Mouse (Mus musculus) forebrain, postnatal 0 days (tissue): Measurements from ENCODE around the gene Zbed5. TPM values are rescaled to one million over a fixed set of nuclear protein-coding genes. Genes with fewer than 3 reads are reported as not detected.
"Not testable (repeated sequence)": the region's sequence is repeated elsewhere in the genome, so short reads cannot be mapped to it uniquely, and the experiment has no call there.

Experiments used
- ATAC-seq: fragments of 200-750 bp; cut with Nextera tagmentation; 2 replicates; pipeline ENCODE4 v1.8.0; 2017; ENCODE audit warnings: mild to moderate bottlenecking, moderate library complexity
- DNase-seq: peaks from one replicate; pipeline ENCODE4 v3.0.0-alpha.2; 2015
- H3K27ac ChIP-seq: fragments of 300-500 bp; sonication (generic); 2 replicates; pipeline ENCODE4 v1.5.1; 2014; ENCODE audit warnings: low read depth, mild to moderate bottlenecking, antibody characterized with exemption, low read length, moderate library complexity, mixed read lengths
- H3K27me3 ChIP-seq: fragments of 300-500 bp; sonication (generic); 2 replicates; pipeline ENCODE4 v1.6.1; 2014; ENCODE audit warnings: mild to moderate bottlenecking, low read length, mixed read lengths; ENCODE audit not compliant: insufficient read depth
- H3K36me3 ChIP-seq: fragments of 300-500 bp; sonication (generic); 2 replicates; pipeline ENCODE4 v1.6.1; 2014; ENCODE audit warnings: mild to moderate bottlenecking, moderate library complexity; ENCODE audit not compliant: insufficient read depth
- H3K4me1 ChIP-seq: fragments of 300-500 bp; sonication (generic); 2 replicates; pipeline ENCODE4 v1.6.1; 2014; ENCODE audit warnings: antibody characterized with exemption; ENCODE audit not compliant: insufficient read depth
- H3K4me2 ChIP-seq: fragments of 300-500 bp; sonication (generic); 2 replicates; pipeline ENCODE4 v1.6.1; 2014; ENCODE audit warnings: low read depth, mild to moderate bottlenecking, moderate library complexity
- H3K4me3 ChIP-seq: fragments of 300-500 bp; sonication (generic); 2 replicates; pipeline ENCODE4 v1.5.1; 2014; ENCODE audit warnings: low read depth, low read length, mixed read lengths
- H3K9ac ChIP-seq: fragments of 300-500 bp; sonication (generic); 2 replicates; pipeline ENCODE4 v1.6.1; 2014; ENCODE audit warnings: mild to moderate bottlenecking
- H3K9me3 ChIP-seq: fragments of 300-500 bp; sonication (generic); 2 replicates; pipeline ENCODE4 v1.6.1; 2016; ENCODE audit warnings: low read length
- CTCF ChIP-seq: sonication (generic); IDR thresholded peaks from 2 replicates; pipeline ENCODE4 v1.5.1; 2016; ENCODE audit warnings: antibody characterized with exemption, control low read depth, low read depth
- WGBS: fragments of 180-500 bp; shearing (Covaris S2); extraction: QIAGEN DNeasy Blood & Tissue Kit; methylation state at CpG from one replicate; pipeline ENCODE4 v1.1.7; 2014; 5-methylcytosine and 5-hydroxymethylcytosine counted together
- polyA plus RNA-seq: library from polyadenylated mRNA; unstranded; fragments of >200 nt; fragmentation: Nextera tagmentation; extraction: Ambion mirVana; gene quantifications from 2 replicates; pipeline ENCODE4 v1.2.1, GENCODE M21; 2015
- total RNA-seq: library from RNA; depleted of rRNA; stranded (reverse); fragments of >200 nt; gene quantifications from 2 replicates; pipeline ENCODE4 v1.2.3, GENCODE M21; 2014

Gene Zbed5
- total and polyA plus RNA-seq, 2 experiments from 2014 or later = 9.8 to 23.6 TPM

- TF ChIP-seq CTCF = peak; percentile 46
- no peak for ATAC-seq
- 43% methylated on average over 2 of the region's 2 CpGs for WGBS
- H3K4me1 ChIP-seq = no peaks in the 10 kb centered on the region
- H3K27ac ChIP-seq = 0 out of 2 replicates have a peak overlapping the region, but pooled peaks have one; percentile 9
- peak; percentile 18 for DNase-seq
- no peaks in the 10 kb centered on the region for H3K27me3 ChIP-seq
- H3K9ac ChIP-seq = no peak overlapping the region
- no peak overlapping the region for H3K4me2 ChIP-seq
- H3K36me3 ChIP-seq = peaks cover 28% of the 10 kb centered on the region
- H3K4me3 ChIP-seq = no peak overlapping the region
- H3K9me3 ChIP-seq = no peaks in the 10 kb centered on the region
These were observed 16.6 kb upstream of the Zbed5 start for GRCm38 (mm10) chr5:129878946-129879345.

GRCm38 (mm10) chr5:129879888-129880287 is 15.6 kb upstream of the Zbed5 start:
- H3K9ac ChIP-seq = no peak overlapping the region
- DNase-seq = no peak
- H3K9me3 ChIP-seq = no peaks in the 10 kb centered on the region
- H3K27me3 ChIP-seq = no peaks in the 10 kb centered on the region
- WGBS = 67% methylated on average over 3 of the region's 3 CpGs
- no peak for ATAC-seq
- TF ChIP-seq CTCF = no peak
- peaks cover 34% of the 10 kb centered on the region for H3K36me3 ChIP-seq
- H3K4me3 ChIP-seq = no peak overlapping the region
- H3K27ac ChIP-seq = no peak overlapping the region
- no peak overlapping the region for H3K4me2 ChIP-seq
- no peaks in the 10 kb centered on the region for H3K4me1 ChIP-seq

GRCm38 (mm10) chr5:129886271-129886670 is 9.3 kb upstream of the Zbed5 start:
- H3K9me3 ChIP-seq = no peaks in the 10 kb centered on the region
- peak overlapping the region; percentile 94 for H3K27ac ChIP-seq
- no peak for TF ChIP-seq CTCF
- peaks cover 6% of the 10 kb centered on the region; the same call in 1 of the 2 replicates for H3K4me1 ChIP-seq
- WGBS = 46% methylated on average over 10 of the region's 10 CpGs
- peaks cover 21% of the 10 kb centered on the region for H3K36me3 ChIP-seq
- peak overlapping the region; percentile 86 for H3K9ac ChIP-seq
- H3K27me3 ChIP-seq = no peaks in the 10 kb centered on the region
- peak overlapping the region; percentile 48 for H3K4me2 ChIP-seq
- H3K4me3 ChIP-seq = peak overlapping the region; percentile 88
- no peak for ATAC-seq
- peak; percentile 23 for DNase-seq

- H3K4me2 ChIP-seq = peak within 1 kb of the TSS; percentile 49
- H3K9me3 ChIP-seq = no peaks in the 10 kb centered on the region
- H3K4me3 ChIP-seq = peak within 1 kb of the TSS; percentile 88
- under 1% methylated on average over 46 of the region's 46 CpGs for WGBS
- peak; percentile 100 for ATAC-seq
- H3K27ac ChIP-seq = peak within 1 kb of the TSS; percentile 94
- H3K4me1 ChIP-seq = peaks cover 6% of the 10 kb centered on the region; the same call in 1 of the 2 replicates
- H3K36me3 ChIP-seq = peaks cover 13% of the 10 kb centered on the region
- H3K9ac ChIP-seq = peak within 1 kb of the TSS; percentile 86
- TF ChIP-seq CTCF = no peak
- H3K27me3 ChIP-seq = no peaks in the 10 kb centered on the region
- DNase-seq = peak; percentile 98
These were observed 8.4 kb upstream of the Zbed5 start, which contains the start of gene Chchd2 for GRCm38 (mm10) chr5:129886911-129887636. Gene Chchd2 (minus strand): TSS chr5:129887470.

- not testable (repeated sequence) for H3K4me2 ChIP-seq, H3K4me3 ChIP-seq, H3K36me3 ChIP-seq, H3K27me3 ChIP-seq, H3K27ac ChIP-seq, H3K9ac ChIP-seq, H3K9me3 ChIP-seq, ATAC-seq, DNase-seq, H3K4me1 ChIP-seq
- 87% methylated on average over 4 of the region's 7 CpGs for WGBS
These were observed 5.1 kb upstream of the Zbed5 start for GRCm38 (mm10) chr5:129890390-129890789.

GRCm38 (mm10) chr5:129898449-129898848 is 2.9 kb downstream of the Zbed5 start, which contains the start of gene Phkg1:
Gene Phkg1 (minus strand): TSS chr5:129898549.
- DNase-seq (no peak), ATAC-seq (no peak)
- Histone ChIP-seq H3K9ac (no peak within 1 kb of the TSS), H3K27ac (no peak within 1 kb of the TSS), H3K4me1 (peaks cover 5% of the 10 kb centered on the region; the same call in 1 of the 2 replicates), H3K4me2 (no peak within 1 kb of the TSS), H3K36me3 (peaks cover 18% of the 10 kb centered on the region), H3K9me3 (no peaks in the 10 kb centered on the region), H3K4me3 (no peak within 1 kb of the TSS), H3K27me3 (no peaks in the 10 kb centered on the region)
- WGBS = 93% methylated on average over 1 of the region's 1 CpGs
- no peak for TF ChIP-seq CTCF

GRCm38 (mm10) chr5:129907775-129908174 is 12.3 kb downstream of the Zbed5 start:
- ATAC-seq (no peak), DNase-seq (peak; percentile 31)
- H3K27ac ChIP-seq = peak overlapping the region; percentile 85
- 22% methylated on average over 4 of the region's 4 CpGs for WGBS
- peaks cover 6% of the 10 kb centered on the region; the same call in 1 of the 2 replicates for H3K36me3 ChIP-seq
- no peaks in the 10 kb centered on the region for H3K9me3 ChIP-seq
- no peak for TF ChIP-seq CTCF
- H3K9ac ChIP-seq = peak overlapping the region; percentile 93
- peak overlapping the region; percentile 69 for H3K4me3 ChIP-seq
- peak overlapping the region; percentile 95 for H3K4me2 ChIP-seq
- H3K27me3 ChIP-seq = no peaks in the 10 kb centered on the region
- no peaks in the 10 kb centered on the region for H3K4me1 ChIP-seq
